Mouse (Mus musculus) NIH3T3 (cell line): ENCODE measurements around the gene Cacna2d3.

Experiments used
- DNase-seq: peaks from one replicate; pipeline ENCODE4 v3.0.0-alpha.2; 2012; ENCODE audit warnings: low read depth

Cacna2d3 gene

GRCm38 (mm10) chr14:28923180-28923961 is 798.3 kb downstream of the Cacna2d3 start:
- DNase-seq, result no peak

- no peak for DNase-seq
These were observed 802.8 kb downstream of the Cacna2d3 start for GRCm38 (mm10) chr14:28918871-28919270.

GRCm38 (mm10) chr14:28915004-28915403 is 806.7 kb downstream of the Cacna2d3 start:
- DNase-seq, result no peak

- no peak for DNase-seq
These were observed 814.0 kb downstream of the Cacna2d3 start for GRCm38 (mm10) chr14:28907659-28908058.

GRCm38 (mm10) chr14:28892530-28892929 is 829.1 kb downstream of the Cacna2d3 start:
- DNase-seq, result no peak

GRCm38 (mm10) chr14:28887373-28887772 is 834.3 kb downstream of the Cacna2d3 start:
- DNase-seq, result peak; percentile 1

GRCm38 (mm10) chr14:28886661-28887060 is 835.0 kb downstream of the Cacna2d3 start:
- DNase-seq, result no peak

GRCm38 (mm10) chr14:28870983-28871382 is 850.7 kb downstream of the Cacna2d3 start:
- DNase-seq, result no peak

GRCm38 (mm10) chr14:28870382-28870781 is 851.3 kb downstream of the Cacna2d3 start:
- no peak for DNase-seq

- DNase-seq, result no peak
These were observed 856.7 kb downstream of the Cacna2d3 start for GRCm38 (mm10) chr14:28864925-28865324.

GRCm38 (mm10) chr14:28861142-28861541 is 860.5 kb downstream of the Cacna2d3 start:
- no peak for DNase-seq
